Mouse (Mus musculus): ENCODE measurements at regions not wholly inside any gene's neighbourhood (a gene's known extent, or its start where the extent isn't known, plus 50 kb on each side); places are given as distances from the start of the nearest gene placed in this dataset.
A peak's percentile ranks its signal among the peaks of the same experiment; 100 is the strongest.

DNA sequence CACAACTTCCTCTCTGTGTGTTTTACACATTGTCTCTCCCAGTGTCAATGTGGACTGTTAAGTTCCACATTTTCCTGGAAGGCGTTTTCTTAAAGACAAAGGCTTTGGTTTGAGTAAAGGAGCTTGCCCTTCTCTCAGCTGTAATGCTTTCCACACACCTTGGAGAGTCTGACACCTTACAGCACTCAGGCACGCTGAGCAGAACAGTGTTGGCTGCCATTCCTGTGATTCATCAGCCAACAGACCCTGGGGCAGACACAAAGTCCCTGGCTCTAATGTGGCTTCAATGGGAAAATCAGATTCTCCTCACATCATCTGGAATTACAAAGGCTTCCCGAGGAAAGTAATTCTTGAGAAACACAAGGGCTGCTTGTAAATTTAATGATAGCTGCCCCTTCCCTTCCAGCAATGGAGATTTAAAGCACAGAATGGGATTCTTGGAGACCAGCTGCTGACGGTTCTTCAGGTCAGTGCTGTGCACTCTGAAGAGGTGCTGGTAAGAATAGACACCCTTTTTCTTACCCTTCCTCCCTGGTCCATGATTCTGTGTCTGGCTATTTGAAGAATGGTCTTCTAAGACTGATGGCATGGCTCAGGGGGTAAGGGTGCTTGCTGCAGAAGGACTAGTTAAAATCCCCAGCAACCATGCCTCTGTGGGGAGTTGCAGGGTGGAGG is 468.4 kb upstream of the Nr2f2 start:
- DNase-seq (ENCODE audit: low spot score in 2 of 2), result no peak

DNA sequence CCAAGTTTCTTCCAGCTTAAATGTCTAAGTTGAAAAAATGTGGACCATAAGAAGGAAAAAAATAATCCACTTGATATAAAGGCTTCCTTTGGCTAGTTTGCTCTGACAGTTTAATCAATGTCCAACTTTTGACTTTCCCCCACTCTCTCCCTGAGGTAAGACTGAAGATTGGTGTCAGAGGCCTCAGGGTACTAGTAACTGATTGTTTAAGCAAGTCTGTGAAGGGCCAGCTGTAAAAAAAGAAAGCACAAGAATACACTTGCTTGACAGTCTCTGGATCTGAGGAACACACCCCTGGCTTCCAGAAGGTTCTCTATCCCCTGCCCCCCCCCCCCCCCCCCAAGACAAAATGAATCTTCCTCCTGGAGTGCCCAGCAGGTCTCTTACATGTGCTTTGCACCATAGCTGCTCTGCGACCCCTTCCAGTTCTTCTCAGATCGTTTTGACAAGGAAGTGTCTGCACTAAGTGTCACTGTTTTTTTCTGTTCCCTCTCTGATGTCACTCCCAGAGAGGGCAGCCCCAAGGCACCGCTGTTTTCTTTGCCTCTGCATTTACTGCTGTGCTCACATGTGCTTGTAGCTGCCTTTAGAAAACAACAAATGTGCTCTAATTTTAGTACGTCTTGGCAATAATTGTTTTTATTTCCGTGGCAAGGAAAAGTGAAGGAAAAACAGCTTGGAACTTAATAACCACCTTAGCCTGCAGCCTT is 462.1 kb upstream of the Nr2f2 start:
- no peak for DNase-seq (ENCODE audit: low spot score in 2 of 2)

DNA sequence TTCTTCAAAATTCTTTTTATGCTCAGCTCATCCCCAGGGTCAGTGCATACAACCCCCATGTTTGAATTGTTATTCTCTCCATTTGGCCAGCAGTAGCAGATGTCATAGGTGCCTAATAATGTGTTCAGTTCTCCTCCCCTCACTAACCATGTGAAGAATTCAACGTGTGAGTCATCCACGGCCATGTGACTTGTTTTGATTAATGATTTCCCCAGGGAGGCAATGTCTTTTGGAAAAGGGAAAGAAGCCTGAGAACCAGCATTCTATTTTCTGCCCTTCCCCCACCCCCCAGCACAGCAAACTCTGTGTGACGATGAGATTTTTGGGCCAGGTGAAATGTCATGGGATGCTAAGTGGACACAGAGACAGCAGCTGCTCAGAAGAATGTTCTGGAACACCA is 459.5 kb upstream of the Nr2f2 start:
- no peak for DNase-seq (ENCODE audit: low spot score in 2 of 2)

DNA sequence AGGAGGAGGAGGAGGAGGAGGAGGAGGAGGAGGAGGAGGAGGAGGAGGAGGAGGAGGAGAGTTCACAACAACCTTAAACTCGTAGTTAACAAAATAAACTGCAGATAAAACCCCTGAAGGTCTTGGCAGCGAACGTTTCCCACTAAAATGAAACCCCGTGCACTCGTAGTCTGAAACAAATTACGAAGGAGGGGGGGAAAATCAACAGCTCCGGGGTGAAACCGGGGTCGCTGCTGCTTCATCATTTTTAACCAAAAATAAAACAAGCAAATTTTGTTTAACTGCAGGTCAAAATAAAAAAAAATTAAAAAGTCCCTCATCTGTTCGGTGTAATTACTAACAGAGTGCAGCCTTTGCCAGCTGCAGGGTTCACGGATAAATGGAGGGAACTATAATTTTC is 456.5 kb upstream of the Nr2f2 start:
- DNase-seq (ENCODE audit: low spot score in 2 of 2), result no peak

DNA sequence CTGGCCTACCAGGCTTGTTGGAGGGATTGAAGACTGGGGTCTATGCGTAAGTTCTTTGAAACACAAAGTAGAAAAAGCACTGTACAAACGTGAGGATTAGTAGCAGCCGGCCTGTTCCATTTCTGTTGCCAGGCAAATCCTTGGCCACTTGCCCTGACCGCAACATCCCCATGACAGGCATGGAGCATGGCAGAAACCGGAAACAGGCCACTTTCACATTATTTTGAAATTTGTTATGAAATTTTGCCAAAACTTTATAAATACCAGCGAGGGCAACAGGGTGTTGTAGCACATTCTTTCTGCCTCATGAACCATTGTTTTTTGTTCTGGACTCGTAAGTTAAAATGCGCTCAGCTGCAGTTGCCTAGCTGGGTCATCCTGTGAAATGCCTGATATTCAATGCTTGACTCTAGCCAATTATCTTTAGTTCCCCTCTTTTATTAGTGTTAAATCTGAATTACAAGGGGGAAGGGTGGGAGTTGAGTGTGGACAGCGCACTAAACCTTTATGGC is 455.8 kb upstream of the Nr2f2 start:
- DNase-seq (ENCODE audit: low spot score in 2 of 2), result no peak

DNA sequence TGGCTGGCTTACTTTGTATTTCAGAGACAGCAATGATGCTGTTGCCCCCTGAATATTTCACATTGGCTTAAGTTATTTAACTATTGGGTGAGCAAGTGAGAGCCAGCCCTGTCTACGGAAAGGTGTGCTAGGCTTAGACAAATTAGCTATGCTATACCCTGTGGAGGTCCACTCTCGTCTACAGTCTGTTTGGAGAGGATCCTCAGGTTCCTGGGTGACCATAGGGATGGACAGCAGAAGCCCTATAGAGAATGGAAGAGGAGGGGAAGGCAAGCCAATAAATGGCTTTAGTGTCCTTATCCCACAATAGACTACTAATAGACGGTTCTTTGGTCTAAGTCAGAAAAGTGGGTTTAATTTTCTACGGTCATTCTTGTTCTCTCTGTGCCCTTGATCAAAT is 455.3 kb upstream of the Nr2f2 start:
- DNase-seq (ENCODE audit: low spot score in 2 of 2), result no peak

DNA sequence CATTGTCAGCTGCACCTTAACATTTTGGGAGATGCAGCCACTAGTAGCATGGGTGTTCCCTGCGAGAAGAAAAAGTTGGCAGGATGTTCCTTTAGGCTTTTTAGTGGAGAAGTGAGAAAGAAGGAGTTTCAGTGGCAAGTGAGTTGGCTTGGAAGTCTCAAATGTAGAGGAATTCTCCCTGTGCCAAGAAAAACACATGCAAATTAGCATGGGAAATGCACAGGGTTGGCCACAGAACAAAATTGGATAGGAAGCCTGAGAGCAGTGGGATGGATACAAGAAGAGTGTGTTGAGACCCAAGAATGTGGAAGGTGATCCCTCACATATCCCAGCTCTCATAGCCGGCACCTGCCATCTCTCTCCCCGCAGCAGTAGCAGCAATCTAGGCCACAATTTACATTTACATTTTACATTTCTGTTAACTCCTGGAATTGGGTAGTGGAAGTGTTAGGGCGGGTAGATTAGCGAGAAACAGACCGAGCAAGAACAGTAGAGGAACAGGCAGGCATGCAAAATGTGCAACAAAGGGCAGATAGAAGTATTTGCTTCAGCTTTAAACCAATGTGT is 450.9 kb upstream of the Nr2f2 start:
- DNase-seq (ENCODE audit: low spot score in 2 of 2), result no peak

DNA sequence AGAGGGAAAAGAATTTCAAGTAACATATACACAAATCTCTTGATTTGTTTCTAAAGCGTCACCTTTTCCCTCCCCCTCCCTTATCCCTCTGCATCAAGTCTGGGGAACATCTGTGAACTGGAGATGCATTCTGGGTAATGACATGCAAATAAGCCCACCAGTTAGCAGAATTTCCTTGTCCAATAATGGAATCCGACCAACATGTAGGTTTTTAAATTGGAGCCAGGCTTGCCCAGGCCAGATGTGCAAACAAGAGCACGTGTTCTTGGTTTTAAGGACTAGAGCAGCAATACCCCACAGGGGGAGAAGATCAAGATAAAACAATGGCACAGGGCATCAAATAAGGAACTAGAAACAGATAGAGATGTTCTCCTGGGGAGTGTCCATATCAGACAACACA is 447.9 kb upstream of the Nr2f2 start:
- no peak for DNase-seq (ENCODE audit: low spot score in 2 of 2)

DNA sequence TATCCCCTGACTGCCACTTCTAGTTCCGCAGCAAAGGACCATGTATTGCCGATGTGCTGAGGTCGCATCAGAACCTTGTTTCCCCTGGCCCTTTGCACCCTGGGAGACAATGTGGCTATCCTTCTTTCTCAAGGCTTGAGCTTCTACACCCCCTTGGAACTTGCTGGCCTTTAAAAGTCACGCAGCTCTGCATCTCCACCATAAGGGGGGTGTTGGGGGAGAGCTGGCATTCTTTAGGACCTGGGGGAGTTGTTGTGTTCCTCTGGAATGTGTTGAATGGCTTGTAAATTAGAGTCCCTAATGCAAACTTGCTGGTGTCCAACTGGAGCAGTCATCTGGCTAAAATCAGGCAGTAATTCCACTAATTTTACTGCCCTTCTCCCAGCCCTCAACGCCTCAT is 446.6 kb upstream of the Nr2f2 start:
- DNase-seq (ENCODE audit: low spot score in 2 of 2), result no peak

DNA sequence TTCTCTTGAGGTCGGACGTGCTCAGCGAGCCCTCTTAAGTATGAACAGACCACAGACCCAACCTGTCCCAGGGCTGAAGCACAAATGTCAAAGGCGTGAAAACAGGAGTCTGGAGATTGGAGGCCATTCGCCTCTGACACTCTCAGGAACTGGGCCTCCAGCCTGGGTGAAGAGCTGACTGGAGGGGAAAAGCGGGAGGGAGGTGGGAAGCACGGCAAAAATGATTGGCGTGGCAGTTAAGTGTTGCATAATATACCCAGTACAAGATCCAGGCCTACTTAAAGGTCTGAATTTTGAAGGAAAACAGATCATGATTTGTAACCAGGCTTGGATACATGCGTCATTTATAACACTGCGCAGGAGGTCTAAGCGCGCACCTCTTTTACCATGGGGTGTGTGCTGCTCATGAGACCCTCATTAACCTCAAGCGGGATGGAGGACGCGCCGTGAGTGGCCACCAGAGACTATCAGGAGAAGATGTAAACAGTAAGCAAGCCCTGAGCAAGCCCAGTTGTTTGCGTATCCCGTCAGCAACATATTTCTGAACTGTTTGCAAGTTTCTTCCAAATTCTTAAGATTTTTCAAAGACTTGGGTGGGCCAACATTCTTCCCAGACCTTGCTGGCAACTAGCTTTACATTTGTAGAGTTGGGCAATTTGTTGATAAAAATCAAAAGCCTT is 444.0 kb upstream of the Nr2f2 start:
- DNase-seq (ENCODE audit: low spot score in 2 of 2), result no peak

DNA sequence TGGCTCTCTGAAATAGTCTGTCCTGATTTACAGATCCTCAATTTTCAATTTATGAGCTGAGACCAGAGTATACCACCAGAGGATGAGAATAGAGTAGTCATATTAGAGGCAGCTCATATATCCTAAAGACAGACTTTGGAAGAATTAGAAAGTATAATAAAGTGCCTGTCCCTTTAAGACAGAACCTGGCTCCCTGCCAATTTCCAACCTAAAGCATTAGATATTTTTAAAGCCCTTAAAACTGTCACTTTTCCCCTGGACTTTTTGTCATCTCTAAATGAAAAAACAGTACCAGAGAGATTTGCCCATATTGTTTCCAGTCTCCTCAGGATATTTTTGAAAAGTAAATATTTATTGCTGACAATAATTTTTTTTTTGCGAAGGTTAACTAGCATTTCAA is 437.7 kb upstream of the Nr2f2 start:
- no peak for DNase-seq (ENCODE audit: low spot score in 2 of 2)

DNA sequence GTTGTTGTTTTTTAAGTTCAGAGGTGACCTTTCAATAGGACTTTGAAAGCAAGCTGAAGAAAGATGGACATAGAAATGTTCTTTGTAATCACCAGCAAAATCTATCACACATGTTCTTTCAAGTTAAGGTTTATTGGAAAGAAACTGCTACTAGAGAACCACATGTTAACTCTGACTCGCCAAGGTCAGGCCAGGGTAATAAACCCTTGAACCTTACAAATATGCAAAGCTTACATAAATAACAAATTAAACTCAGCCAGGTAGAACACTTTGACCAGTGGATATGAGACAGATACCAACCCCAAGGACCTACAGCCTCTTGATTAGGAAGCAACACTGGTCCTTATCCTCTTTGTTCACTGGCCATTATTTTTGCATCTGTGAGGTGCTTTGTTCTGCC is 433.4 kb upstream of the Nr2f2 start:
- no peak for DNase-seq (ENCODE audit: low spot score in 2 of 2)

DNA sequence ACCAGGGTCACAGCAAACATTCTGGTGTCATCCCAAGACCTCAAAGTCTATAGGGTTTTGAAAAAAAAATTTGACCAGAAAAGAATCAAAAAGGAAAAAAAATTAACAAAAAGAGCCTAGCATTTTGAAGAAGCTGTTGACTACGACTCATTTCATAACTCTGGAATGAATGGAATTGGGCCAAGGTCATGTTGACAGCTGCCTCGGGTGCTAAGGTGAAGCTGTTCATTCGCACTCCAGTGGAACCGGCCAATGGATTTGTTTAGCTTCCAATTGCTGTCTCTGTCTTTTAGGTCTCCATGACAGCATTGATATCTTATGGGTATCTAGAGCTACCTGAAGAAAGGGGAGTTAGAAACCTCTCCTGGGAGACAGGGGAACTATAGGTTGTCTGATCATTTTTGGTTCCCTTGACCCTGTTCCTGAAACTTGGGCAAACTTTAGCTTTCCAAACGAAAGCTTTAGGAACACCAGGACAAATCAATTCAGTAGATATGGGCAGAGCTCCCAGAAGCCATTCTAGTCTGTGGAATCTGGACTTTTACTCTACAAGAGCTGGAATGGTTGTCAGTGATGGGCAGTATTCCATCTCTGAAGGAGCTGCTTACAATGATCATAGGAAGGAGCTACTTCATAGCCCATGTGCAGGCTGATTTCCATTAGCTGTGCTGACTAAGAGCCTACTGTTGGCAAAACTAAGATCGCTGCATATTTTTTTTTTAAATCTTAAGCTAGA is 432.7 kb upstream of the Nr2f2 start:
- no peak for DNase-seq (ENCODE audit: low spot score in 2 of 2)

DNA sequence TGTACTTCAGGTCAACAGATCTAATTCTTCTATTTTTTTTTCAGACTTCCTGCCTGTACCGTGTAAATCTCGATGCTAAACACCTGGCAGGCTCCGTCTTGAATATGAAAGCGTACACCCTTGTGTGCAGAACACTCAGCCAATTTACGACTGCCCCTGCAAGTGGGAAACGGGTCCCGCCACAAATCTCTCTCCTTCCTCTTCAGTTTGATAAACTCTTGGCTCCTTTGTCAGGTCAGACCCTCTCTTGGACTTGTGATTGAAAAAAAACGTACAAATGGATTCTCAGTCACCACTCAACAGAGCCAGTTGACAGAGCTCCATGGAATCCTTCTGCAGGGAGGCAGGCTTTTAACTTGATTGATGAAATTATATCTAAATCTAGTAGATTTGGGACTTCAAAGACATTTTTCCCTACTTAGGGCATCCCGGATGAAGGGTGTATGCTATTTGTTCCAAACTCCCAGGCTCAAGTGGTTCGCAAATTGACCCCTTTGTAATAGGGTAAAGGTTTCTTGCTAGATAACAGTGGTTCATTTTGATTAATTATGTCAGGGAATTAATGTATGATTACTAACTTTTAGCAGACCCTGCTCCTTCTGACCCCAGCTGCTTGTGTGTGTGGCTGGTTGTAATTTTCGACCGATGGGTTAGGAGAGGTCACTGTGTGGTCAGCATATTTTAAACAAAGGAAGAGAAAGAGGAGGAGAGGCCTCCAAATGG is 429.7 kb upstream of the Nr2f2 start:
- peak in 1 of 2 experiments; percentile 6 for DNase-seq (ENCODE audit: low spot score in 2 of 2)

DNA sequence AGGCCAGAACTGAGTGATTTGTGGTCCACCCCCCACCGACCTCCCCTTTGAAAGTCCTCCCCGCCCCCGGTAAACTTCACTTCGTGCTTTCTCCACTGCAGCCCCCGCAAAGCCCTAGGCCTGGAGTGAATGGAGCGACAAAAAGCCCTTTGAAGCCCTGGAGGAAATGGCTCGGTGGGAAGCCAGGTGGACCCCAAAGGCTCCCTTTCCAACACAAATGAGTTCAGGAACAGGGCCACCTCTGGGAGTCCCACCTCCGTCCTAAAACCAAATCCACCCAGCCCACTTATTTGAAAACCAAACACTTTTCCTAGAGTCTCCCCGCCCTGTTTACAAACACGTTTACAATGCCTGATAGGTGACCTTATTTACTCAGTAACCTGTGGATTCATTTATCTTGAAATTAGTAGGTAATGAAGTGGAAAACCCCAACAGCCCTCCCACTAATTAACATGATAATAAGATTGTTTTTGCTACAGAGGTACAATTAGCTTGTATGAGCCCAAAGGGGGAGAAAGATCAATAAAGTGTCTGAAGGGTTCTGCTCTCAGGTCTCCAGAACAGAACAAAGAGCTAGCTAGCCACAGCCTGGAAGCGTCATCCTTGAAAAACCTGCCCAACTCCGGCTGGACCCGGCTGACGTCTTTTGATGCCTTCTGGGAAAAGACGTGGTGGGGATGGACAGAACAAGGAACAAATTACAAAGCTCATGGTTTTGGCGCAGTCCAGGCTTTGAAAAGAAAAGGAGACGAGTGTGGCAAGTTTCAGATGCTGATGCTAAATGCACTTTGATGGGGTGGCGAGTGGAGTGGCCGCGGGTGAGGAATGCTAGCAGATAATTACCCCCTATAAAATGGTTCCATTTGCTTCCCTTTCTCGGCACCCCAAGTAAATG is 422.6 kb upstream of the Nr2f2 start:
- DNase-seq (ENCODE audit: low spot score in 2 of 2), result no peak

DNA sequence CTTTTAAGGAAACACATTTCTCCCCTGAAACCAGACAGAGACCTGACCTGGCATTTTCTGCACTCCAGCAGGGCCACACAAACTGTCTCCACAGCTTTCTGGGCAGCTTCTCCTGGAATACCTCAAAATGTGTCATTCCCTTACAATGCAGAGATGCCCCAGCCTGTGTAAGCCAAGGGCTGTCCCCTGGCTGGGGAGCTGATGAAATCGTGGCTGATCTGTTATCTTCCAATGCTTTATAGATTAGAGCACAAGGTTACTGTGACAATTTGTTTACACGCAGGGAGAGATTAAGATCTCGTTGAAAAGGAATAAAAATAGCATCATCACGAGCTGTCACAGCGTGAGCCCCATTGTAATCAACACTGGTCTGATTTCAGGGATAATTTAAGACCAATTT is 421.4 kb upstream of the Nr2f2 start:
- DNase-seq (ENCODE audit: low spot score in 2 of 2), result no peak

DNA sequence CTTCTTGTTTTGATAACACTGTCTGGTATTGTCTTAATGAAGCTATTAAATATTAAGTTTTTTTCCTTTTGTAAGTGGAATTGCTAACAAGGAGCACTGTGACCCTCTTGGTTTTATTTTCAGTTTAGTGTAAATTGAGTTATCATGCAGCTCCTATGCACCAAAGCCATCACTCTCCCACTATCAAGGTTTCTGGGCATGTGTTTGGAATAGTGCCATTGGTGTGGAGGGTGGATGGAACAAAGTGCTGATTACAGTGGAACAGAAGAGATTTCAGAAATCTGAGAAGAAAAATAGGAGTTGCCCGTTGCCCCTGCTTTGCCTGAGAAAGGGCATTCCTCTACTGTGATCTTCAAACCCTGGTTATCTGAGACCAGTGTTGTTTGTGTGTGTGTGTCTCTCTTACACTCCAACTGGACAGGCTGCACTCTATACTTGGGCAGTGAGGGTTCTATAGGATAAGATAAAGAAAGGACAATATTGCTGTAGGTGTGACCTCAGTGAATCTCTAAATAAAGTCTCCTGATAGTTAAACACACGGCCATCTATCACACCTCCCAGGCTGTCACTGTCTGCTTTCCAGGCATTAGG is 414.3 kb upstream of the Nr2f2 start:
- no peak for DNase-seq (ENCODE audit: low spot score in 2 of 2)

DNA sequence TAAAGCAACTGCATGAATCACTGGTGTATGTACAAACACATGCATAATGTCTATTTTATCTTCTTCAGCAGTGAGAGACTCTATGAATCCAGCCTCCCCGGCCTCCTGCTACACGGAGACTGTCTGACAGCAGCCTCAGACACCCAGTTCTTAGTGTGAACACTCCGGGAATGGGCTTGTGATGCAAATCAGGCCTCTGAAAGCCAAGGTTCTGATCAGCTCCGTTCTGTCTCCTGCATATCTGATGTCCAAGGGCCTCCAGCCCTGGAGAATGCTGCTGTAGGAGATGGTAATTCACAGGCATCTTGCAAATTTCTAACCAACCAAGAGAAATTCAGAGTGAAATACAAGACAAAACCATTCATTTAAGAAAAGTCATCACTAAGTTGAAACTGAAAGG is 411.2 kb upstream of the Nr2f2 start:
- DNase-seq (ENCODE audit: low spot score in 2 of 2), result no peak

DNA sequence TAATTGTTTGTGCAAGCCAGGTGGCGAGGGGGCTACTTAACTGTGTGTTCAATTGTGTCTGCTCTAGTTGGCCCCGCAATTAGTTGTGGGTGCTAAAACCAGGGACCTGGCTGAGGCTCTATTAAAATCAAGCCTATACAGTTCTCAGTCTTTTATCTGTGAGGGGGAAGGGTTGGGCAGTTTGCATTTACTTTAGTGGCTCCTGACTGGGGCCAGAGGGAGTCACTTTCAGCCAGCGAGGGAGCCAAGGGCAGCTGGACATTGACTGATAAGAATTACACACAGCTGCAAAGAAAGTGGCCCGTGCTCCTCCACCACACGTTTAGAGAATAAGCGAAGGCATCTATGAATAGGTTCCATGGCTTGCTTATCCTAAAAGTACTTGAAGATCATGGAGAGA is 403.1 kb upstream of the Nr2f2 start:
- DNase-seq (ENCODE audit: low spot score in 2 of 2), result no peak

DNA sequence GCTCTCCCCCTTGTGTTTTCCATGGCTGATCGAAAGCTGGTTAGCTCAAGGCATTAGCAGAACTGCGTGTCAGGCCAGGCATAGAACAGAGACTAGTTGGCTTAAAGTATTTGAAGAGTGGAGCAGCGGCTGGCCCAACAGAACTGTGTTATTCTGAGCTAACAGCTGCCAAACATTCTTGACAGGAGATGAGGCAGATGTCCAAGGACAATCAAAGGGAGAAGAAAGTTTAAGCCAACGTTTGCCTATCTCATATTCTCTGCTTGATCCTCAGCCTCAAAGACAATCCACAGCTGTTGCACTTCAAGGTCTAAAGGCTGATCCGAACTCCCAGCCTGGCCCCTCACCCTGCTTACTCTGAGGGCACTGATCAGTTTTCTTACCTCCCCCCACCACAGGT is 401.2 kb upstream of the Nr2f2 start:
- no peak for DNase-seq (ENCODE audit: low spot score in 2 of 2)
